Comparison of ENCODE assay signal across 8 mouse cellular contexts in the genomic region with DNA sequence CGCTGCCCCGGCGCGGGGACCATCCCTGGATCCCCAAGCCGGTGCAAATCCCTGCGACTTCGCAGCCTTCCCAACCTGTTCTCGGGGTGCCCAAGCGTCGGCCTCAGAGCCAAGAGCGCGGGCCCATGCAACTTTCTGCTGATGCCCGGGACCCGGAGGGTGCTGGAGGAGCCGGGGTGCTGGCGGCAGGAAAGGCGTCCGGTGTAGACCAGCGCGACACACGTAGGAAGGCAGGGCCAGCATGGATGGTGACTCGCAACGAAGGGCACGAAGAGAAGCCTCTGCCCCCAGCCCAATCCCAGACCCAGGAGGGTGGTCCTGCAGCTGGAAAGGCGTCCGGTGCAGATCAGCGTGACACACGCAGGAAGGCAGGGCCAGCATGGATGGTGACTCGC. TPM values are rescaled to one million over a fixed set of nuclear protein-coding genes. Genes with fewer than 3 reads are reported as not detected.
DNase-seq lines count a peak whose midpoint lies in the region; ATAC-seq and TF ChIP-seq lines count a peak whose summit lies in the region.

No protein-coding gene starts in this region.

- peak overlapping the region; percentile 88 for H3K9ac ChIP-seq in hindbrain, embryonic 12.5 days
- H3K9ac ChIP-seq in midbrain, embryonic 12.5 days (replicated peaks), result peak overlapping the region; percentile 82

- in situ Hi-C loops in Patski (cut with MboI; ENCODE audit: low pct_unique_long_range_greater_than_20kb), result no loop called here

- peak overlapping the region; percentile 41 for H3K4me3 ChIP-seq in kidney, adult 2 months (ENCODE audit: insufficient read depth, low read depth, low read length)
- H3K4me3 ChIP-seq in hindbrain, embryonic 12.5 days, result peak overlapping the region; percentile 82
- peak overlapping the region; percentile 86 for H3K4me3 ChIP-seq in midbrain, embryonic 12.5 days

- no peak for DNase-seq in kidney, adult 2 months
- no peak for DNase-seq in kidney, postnatal 10 days
- no peak for DNase-seq in Patski (ENCODE audit: low read depth, low spot score)
- DNase-seq in adrenal gland, adult 18-20 months (ENCODE audit: low spot score in 2 of 2), result no peak
- DNase-seq in layer of hippocampus, adult 11-12 months (ENCODE audit: low spot score), result no peak
- no peak for DNase-seq in right cerebral cortex, postnatal 14 days

- TF ChIP-seq POLR2A in kidney, adult 2 months (IDR thresholded peaks at IDR 0.05; ENCODE audit: low read depth, low read length), result no peak

- CTCF ChIA-PET in Patski (lab: Charles Lee), result no interaction called here

- H3K4me2 ChIP-seq in hindbrain, embryonic 12.5 days (replicated peaks), result peak overlapping the region; percentile 83
- peak overlapping the region; percentile 95 for H3K4me2 ChIP-seq in midbrain, embryonic 12.5 days (replicated peaks)

- no peaks in the 10 kb centered on the region for H3K9me3 ChIP-seq in hindbrain, embryonic 12.5 days (replicated peaks)
- H3K9me3 ChIP-seq in midbrain, embryonic 12.5 days, result no peaks in the 10 kb centered on the region

- H3K27me3 ChIP-seq in kidney, adult 2 months (replicated peaks; ENCODE audit: control insufficient read depth, insufficient read depth, low read length), result no peaks in the 10 kb centered on the region; the same call in 1 of the 2 replicates
- no peaks in the 10 kb centered on the region for H3K27me3 ChIP-seq in Patski
- H3K27me3 ChIP-seq in hindbrain, embryonic 12.5 days, result peaks cover 11% of the 10 kb centered on the region; the same call in 1 of the 2 replicates
- peaks cover 42% of the 10 kb centered on the region for H3K27me3 ChIP-seq in midbrain, embryonic 12.5 days

- no peaks in the 10 kb centered on the region for H3K4me1 ChIP-seq in kidney, adult 2 months (ENCODE audit: control insufficient read depth, insufficient read depth, low read length)
- peaks cover 52% of the 10 kb centered on the region for H3K4me1 ChIP-seq in hindbrain, embryonic 12.5 days
- peaks cover 45% of the 10 kb centered on the region for H3K4me1 ChIP-seq in midbrain, embryonic 12.5 days

- WGBS in kidney, adult 2 months, result 2% methylated on average over 29 of the region's 29 CpGs
- WGBS in hindbrain, embryonic 12.5 days, result under 1% methylated on average over 29 of the region's 29 CpGs
- whole genome bisulfite sequencing in midbrain, embryonic 12.5 days, result under 1% methylated on average over 29 of the region's 29 CpGs

- peak; percentile 44 for ATAC-seq in Patski
- ATAC-seq in hindbrain, embryonic 12.5 days (ENCODE audit: low FRiP score), result peak; percentile 44
- peak; percentile 27; the same call in 1 of the 2 replicates for ATAC-seq in midbrain, embryonic 12.5 days (ENCODE audit: low FRiP score, low read depth)

- no peak overlapping the region for H3K27ac ChIP-seq in kidney, adult 2 months (ENCODE audit: insufficient read depth, low read depth, low read length)
- peak overlapping the region; percentile 99 for H3K27ac ChIP-seq in hindbrain, embryonic 12.5 days
- H3K27ac ChIP-seq in midbrain, embryonic 12.5 days (replicated peaks), result peak overlapping the region; percentile 97

- no peaks in the 10 kb centered on the region for H3K36me3 ChIP-seq in kidney, adult 2 months (ENCODE audit: control insufficient read depth, insufficient read depth, low read length)
- no peaks in the 10 kb centered on the region for H3K36me3 ChIP-seq in hindbrain, embryonic 12.5 days
- no peaks in the 10 kb centered on the region; the same call in 1 of the 2 replicates for H3K36me3 ChIP-seq in midbrain, embryonic 12.5 days

- POLR2A ChIA-PET in Patski (lab: Charles Lee), result no interaction called here

- TF ChIP-seq CTCF in kidney, adult 2 months (conservative IDR thresholded peaks at IDR 0.05; ENCODE audit: insufficient read depth, insufficient read length, low read depth, low read length), result no peak
- no peak for TF ChIP-seq CTCF in Patski (IDR thresholded peaks at IDR 0.05)

RNA-seq across cellular contexts. Expression of gene Map6, which starts 1.3 kb away (rescaled TPM):
- 1.8 and 2.4 TPM in 2 replicates for polyA plus RNA-seq in kidney, adult 2 months (2012; rRNA removed)
- 15.8 TPM for polyA plus RNA-seq in Patski (2021)
- polyA plus RNA-seq in hindbrain, embryonic 12.5 days (2016; fragmentation: Nextera tagmentation; extraction: Ambion mirVana), result 103 and 105 TPM in 2 replicates
- polyA plus RNA-seq in midbrain, embryonic 12.5 days (2016; fragmentation: Nextera tagmentation; extraction: Ambion mirVana), result 87.5 and 98.6 TPM in 2 replicates
- 10 to 100 TPM in 1 of 2 experiments, 1 to 10 TPM in 1; 6.6 to 10.9 TPM for total RNA-seq in adrenal gland, adult 18-20 months (2021)

RNA-seq across cellular contexts. Expression of gene Mogat2, which starts 30.1 kb away (rescaled TPM):
- 29.6 and 29.7 TPM in 2 replicates for polyA plus RNA-seq in kidney, adult 2 months (2012; rRNA removed)
- not detected for polyA plus RNA-seq in Patski (2021)
- 5.3 and 6.3 TPM in 2 replicates for polyA plus RNA-seq in hindbrain, embryonic 12.5 days (2016; fragmentation: Nextera tagmentation; extraction: Ambion mirVana)
- polyA plus RNA-seq in midbrain, embryonic 12.5 days (2016; fragmentation: Nextera tagmentation; extraction: Ambion mirVana), result 5.5 and 5.6 TPM in 2 replicates
- total RNA-seq in adrenal gland, adult 18-20 months (2021), result under 1 TPM; 0.43 to 0.99 TPM
